Mouse (Mus musculus) activated CD4-positive, CD25-positive, alpha-beta regulatory T cell, adult 4 months (primary cell): ENCODE data around the gene Bach1. TPM values are rescaled to one million over a fixed set of nuclear protein-coding genes. Genes with fewer than 3 reads are reported as not detected.

Source experiments
- ATAC-seq: one replicate; pipeline ENCODE4 v1.8.0; 2017
- polyA plus RNA-seq, 2 experiments: library from polyadenylated mRNA; unstranded; fragments of 100-300 nt; shearing (Covaris generic); gene quantifications; one replicate each; pipeline ENCODE4 v1.2.1; 2017

Bach1 gene
- polyA plus RNA-seq, 2 experiments from 2014 or later, result 2.3 TPM

- no peak for ATAC-seq
These were observed 45.6 kb downstream of the Bach1 start for GRCm38 (mm10) chr16:87744338-87744737.

GRCm38 (mm10) chr16:87745192-87745945, 46.6 kb downstream of the Bach1 start:
- no peak for ATAC-seq

- peak; percentile 93 for ATAC-seq
These were observed 48.0 kb downstream of the Bach1 start for GRCm38 (mm10) chr16:87746728-87747127.

GRCm38 (mm10) chr16:87751243-87751642, 52.5 kb downstream of the Bach1 start:
- peak; percentile 29 for ATAC-seq

- ATAC-seq, result no peak
These were observed 53.7 kb downstream of the Bach1 start for GRCm38 (mm10) chr16:87752482-87752881.

GRCm38 (mm10) chr16:87754858-87755257, 56.1 kb downstream of the Bach1 start:
- peak; percentile 88 for ATAC-seq

GRCm38 (mm10) chr16:87755915-87756314, 57.2 kb downstream of the Bach1 start:
- no peak for ATAC-seq

- ATAC-seq, result no peak
These were observed 59.3 kb downstream of the Bach1 start for GRCm38 (mm10) chr16:87758016-87758415.

GRCm38 (mm10) chr16:87764668-87765109, 65.9 kb downstream of the Bach1 start:
- ATAC-seq, result peak; percentile 99

- no peak for ATAC-seq
These were observed 67.2 kb downstream of the Bach1 start for GRCm38 (mm10) chr16:87765984-87766383.

- no peak for ATAC-seq
These were observed 71.8 kb downstream of the Bach1 start for GRCm38 (mm10) chr16:87770576-87770975.

GRCm38 (mm10) chr16:87771926-87772325, 73.2 kb downstream of the Bach1 start:
- ATAC-seq, result no peak

- no peak for ATAC-seq
These were observed 75.7 kb downstream of the Bach1 start for GRCm38 (mm10) chr16:87774398-87774797.

- ATAC-seq, result no peak
These were observed 78.6 kb downstream of the Bach1 start for GRCm38 (mm10) chr16:87777373-87777772.

- no peak for ATAC-seq
These were observed 82.9 kb downstream of the Bach1 start for GRCm38 (mm10) chr16:87781637-87782036.

Other genes starting within 250 kb of the Bach1 start
- gene Usp16, start 244.2 kb upstream of the Bach1 start, polyA plus RNA-seq, result 10 to 100 TPM; 33.0 to 71.5 TPM
- gene Cct8, start 203.1 kb upstream of the Bach1 start, polyA plus RNA-seq, result 100 to 1,000 TPM; 413 to 466 TPM
- not detected for gene Map3k7cl, start 145.6 kb upstream of the Bach1 start, polyA plus RNA-seq